Mouse (Mus musculus): Measurements from ENCODE around the gene Fam173a.

DNA sequence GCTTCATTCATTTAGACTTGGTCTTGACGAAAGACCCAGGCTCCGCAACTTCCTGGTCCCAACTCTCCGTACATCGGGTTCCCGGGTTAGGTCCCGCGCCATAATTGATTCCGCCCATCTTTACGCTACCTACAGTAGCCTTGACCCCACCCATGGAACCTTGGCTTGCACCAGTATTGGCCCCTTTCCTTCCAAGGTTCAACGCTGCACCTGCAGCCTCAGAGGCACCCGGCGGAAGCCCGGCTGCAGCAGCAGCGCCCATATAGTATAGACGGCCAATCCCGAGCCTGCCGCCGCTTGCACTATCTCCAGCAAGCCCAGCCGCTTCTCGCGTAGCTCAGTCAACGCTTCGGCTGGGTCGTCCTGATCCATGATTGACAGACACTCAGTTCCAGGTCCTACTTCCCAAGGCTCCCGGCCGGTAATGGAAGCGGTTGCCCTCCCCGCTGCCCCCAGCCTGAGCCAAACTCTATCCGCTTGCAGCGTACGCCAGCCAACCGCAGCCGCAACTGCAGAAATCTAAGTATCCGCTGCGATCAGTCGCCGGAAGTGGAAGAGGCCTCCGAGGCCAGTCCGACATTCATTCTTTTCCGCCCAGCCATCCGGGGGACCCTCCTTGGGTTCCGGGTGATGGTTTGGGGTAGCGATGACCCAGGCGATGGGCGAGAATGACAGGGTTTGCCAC lies 716 bp downstream of the Fam173a start:
- TF ChIP-seq CTCF (conservative IDR thresholded peaks at IDR 0.05; ENCODE audit: low read length) (no peak), NANOG (IDR thresholded peaks at IDR 0.05; ENCODE audit: borderline replicate concordance, low read length) (no peak)
